Mouse (Mus musculus) bone marrow macrophage, adult 2 months (primary cell): ENCODE results near the gene Acadm. TPM values are rescaled to one million over a fixed set of nuclear protein-coding genes. Genes with fewer than 3 reads are reported as not detected.

Source experiments
- H3K27ac ChIP-seq: 2 replicates; pipeline ENCODE4 v1.5.1; 2012; ENCODE audit warnings: low read depth, low read length; ENCODE audit not compliant: insufficient read depth
- H3K4me1 ChIP-seq: 2 replicates; pipeline ENCODE4 v1.6.1; 2012; ENCODE audit warnings: low read length; ENCODE audit not compliant: control insufficient read depth, insufficient read depth
- H3K4me3 ChIP-seq: 2 replicates; pipeline ENCODE4 v1.5.1; 2012; ENCODE audit warnings: mild to moderate bottlenecking, low read length, moderate library complexity; ENCODE audit not compliant: insufficient read depth
- CTCF ChIP-seq: IDR thresholded peaks from 2 replicates; pipeline ENCODE4 v1.5.1; 2012; ENCODE audit warnings: low read depth, mild to moderate bottlenecking, low read length, moderate library complexity
- POLR2A ChIP-seq: IDR thresholded peaks from 2 replicates; pipeline ENCODE4 v1.6.1; 2012; ENCODE audit warnings: mild to moderate bottlenecking, low read depth, low read length, borderline replicate concordance
- polyA plus RNA-seq: library from polyadenylated mRNA; stranded (reverse); fragments of >200 nt; gene quantifications from 2 replicates; pipeline ENCODE4 v1.2.4, GENCODE M21; 2012; ENCODE audit not compliant: missing spikeins, insufficient read depth, insufficient read length

Acadm gene
- polyA plus RNA-seq, 1 experiment: 78.7 TPM

DNA sequence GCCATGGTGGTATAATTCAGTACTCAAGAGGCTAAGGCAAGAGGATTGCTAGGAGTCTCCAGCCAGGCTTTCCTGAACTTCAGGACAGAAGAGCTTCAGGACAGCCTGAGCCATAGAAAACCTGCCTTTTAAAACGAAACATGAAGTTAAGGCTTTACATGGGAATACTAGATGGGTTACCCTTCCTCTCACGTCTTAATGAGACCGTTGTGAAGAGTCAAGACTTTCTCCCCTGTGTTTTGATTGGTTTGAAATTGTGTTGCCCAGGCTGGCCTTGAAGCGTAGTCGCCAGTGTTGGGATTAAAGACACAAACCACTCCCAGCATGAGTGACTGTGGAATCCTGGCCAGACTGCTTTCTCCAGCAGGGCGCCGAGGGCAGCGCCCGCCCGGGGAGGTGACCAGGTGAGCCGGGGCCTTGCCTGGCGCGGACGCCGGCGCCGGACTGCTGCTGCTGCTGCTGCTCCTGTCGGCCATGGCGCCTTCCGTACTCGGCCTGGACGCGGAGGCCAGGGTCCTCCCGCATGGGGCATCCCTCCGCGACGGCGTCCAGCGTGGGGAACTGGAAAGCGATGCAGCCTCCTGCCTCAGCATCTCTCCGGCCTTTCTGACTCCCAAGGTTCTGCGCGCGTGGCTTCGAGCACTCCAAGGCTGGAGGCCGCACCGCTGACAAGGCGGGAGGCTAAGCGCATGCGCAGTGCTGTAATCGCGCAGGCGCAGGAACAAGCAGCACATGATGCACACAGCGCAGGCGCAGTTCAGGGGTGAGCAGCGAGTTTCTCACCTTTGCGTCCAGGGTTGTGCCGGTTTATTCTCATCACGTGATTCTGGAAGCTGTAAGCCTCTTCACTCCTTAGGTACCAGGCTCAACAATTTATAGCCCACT lies 38.9 kb downstream of the Acadm start:
- Histone ChIP-seq H3K27ac (no peak overlapping the region), H3K4me1 (peaks cover 15% of the 10 kb centered on the region), H3K4me3 (no peak overlapping the region)
- TF ChIP-seq CTCF (no peak), POLR2A (no peak)

DNA sequence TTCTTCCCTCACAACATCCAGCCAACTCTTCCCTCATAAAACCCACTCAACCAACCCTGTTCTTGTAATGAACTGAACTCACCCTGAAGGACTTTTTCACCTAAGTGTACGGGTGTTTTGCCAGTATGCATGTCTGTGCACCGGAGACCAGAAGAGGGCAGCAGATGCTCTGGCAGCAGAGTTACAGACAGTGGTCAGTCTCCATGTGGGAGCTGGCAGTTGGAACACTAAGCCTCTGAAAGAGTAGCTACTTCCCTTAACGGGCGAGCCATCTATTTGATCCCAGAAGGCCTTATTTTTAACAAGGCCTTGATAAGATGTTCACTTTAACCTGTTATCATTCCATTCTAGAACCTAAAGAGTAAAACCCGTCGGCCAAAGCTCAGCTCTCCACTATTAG lies 39.8 kb downstream of the Acadm start:
- no peak for TF ChIP-seq CTCF
- no peak for TF ChIP-seq POLR2A
- Histone ChIP-seq H3K27ac (no peak overlapping the region), H3K4me1 (peaks cover 8% of the 10 kb centered on the region)

DNA sequence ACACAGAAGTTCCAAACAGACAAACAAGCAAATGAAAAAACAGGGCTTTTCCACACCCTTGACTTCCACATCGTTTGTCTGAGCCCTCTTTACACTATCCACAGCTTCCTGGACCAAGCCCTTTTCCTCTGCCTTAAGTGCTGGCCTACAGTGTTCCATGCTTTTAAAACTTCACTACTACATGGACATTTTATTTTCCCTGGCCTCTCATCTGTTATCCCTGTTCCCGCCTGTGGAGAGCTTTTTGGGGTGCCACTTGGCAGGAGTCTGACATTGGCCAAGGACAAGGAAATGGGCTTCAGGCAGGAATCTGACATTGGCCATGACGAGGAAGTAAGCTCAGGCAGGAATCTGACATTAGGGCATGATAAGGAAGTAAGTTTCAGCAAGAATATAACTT lies 41.8 kb downstream of the Acadm start:
- peak overlapping the region; percentile 68 for H3K27ac ChIP-seq
- peaks cover 2% of the 10 kb centered on the region for H3K4me1 ChIP-seq

More for the DNA sequence above, 39.8 kb downstream of the Acadm start:
- H3K4me3 ChIP-seq: no peak overlapping the region

DNA sequence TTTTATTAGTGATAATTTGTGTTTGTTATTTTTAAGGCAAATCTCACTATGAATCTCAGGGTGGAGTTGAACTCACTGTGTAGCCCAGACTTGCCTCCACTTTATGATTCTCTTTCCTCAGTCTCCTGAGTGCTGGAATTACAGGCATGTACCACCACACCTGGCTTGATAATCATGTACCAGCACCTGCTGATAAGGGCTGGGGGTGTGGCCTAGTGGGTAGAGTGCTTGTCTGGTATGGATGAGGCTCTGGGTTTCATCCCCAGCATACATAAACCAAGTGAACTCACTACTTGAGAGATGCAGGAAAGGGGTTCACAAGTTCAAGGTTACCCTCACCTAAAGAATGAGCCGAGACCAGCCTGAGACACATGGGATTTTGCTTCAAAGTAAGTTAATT lies 42.5 kb downstream of the Acadm start:
- peaks cover 2% of the 10 kb centered on the region for H3K4me1 ChIP-seq
- no peak overlapping the region for H3K4me3 ChIP-seq
- H3K27ac ChIP-seq: no peak overlapping the region
- TF ChIP-seq POLR2A (no peak), CTCF (no peak)

More for the DNA sequence above, 41.8 kb downstream of the Acadm start:
- H3K4me3 ChIP-seq: no peak overlapping the region
- TF ChIP-seq POLR2A: no peak

DNA sequence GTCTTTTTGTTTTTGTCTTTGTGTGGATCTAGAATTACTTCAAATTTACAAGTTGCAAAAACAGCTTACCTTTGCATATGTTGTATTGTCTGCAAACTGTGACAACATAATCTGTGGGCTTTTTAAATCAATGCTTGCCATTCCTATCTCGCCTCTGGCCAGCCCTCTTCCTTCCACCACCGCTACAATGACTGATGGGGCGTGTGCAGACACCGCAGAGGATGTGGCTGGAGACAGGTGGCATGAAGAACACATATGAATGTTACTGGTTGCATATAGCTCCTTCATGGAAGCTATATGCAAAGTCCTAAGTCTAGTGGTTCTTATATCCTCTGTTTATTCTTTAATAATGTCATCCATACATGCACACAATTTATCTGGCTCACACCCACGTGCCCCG lies 47.2 kb downstream of the Acadm start:
- H3K27ac ChIP-seq: no peak overlapping the region
- H3K4me3 ChIP-seq: no peak overlapping the region
- TF ChIP-seq CTCF (no peak), POLR2A (no peak)
- no peaks in the 10 kb centered on the region for H3K4me1 ChIP-seq

DNA sequence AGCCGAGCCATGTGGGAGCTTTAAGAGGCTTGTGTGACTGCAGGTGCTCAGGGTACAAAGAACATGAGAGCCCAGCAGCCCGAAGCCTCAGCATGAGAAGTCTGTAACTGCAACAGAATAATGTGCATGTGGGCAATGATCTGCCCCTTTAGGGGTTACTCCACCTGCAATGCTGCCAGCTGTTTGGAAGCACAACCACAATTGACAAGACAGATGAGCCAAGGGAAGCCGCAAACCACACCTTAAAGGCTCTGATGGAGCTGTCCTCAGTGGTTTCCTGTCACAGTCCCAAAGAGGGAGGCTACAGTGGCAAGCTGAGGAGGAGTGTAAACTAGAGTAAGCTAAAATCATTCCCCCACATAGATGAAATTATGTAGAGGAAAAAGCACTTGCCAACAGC lies 49.0 kb downstream of the Acadm start:
- H3K27ac ChIP-seq: no peak overlapping the region
- H3K4me3 ChIP-seq: no peak overlapping the region
- no peak for TF ChIP-seq CTCF
- TF ChIP-seq POLR2A: no peak
- no peaks in the 10 kb centered on the region for H3K4me1 ChIP-seq

DNA sequence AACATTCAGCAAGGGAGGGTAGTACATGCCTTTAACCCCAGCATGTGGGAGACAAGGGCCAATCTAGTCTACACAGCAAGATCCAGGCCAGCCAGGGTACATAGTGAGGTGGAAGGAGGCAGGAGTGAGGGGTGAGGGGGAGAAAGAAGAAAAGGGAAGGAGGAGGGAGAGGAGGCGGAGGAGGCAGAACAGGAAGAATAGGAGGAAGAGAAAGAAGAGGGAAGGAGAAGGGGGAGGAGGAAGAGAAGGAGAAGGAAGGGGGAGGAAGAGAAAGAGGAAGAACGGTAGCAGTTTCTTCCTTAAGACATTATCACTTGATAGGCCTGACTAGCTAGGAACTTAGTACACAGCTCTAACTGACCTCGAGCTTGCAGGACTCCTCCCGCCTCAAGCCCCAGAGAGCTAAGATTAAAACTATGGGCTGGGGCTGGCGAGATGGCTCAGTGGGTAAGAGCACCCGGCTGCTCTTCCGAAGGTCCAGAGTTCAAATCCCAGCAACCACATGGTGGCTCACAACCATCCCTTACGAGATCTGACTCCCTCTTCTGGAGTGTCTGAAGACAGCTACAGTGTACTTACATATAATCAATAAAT lies 55.1 kb downstream of the Acadm start:
- H3K27ac ChIP-seq: 0 out of 2 replicates have a peak overlapping the region, but pooled peaks have one; percentile 1
- H3K4me3 ChIP-seq: no peak overlapping the region
- TF ChIP-seq POLR2A (no peak), CTCF (no peak)
- peaks cover 7% of the 10 kb centered on the region for H3K4me1 ChIP-seq

DNA sequence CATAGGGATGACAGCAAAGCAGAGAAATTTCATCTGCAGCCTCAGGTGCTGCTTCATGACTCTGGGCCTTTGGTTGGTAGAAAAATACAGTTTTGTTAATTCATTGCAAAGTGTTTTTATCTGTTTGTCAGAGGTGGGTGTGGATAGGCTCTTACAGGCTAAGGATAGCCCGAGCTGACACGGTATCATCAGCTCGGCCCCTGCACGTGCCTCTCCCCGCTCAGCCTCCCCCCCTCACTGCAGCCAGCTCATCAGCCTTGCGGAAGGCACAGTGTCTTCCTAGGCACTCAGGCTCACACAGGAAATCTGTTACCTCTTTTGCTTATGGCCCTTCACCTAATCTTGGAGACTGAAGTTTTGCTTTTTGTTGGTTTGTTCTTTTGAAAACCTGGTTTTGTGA lies 56.3 kb downstream of the Acadm start:
- Histone ChIP-seq H3K4me3 (no peak overlapping the region), H3K4me1 (peaks cover 7% of the 10 kb centered on the region), H3K27ac (no peak overlapping the region)
- no peak for TF ChIP-seq POLR2A
- no peak for TF ChIP-seq CTCF

DNA sequence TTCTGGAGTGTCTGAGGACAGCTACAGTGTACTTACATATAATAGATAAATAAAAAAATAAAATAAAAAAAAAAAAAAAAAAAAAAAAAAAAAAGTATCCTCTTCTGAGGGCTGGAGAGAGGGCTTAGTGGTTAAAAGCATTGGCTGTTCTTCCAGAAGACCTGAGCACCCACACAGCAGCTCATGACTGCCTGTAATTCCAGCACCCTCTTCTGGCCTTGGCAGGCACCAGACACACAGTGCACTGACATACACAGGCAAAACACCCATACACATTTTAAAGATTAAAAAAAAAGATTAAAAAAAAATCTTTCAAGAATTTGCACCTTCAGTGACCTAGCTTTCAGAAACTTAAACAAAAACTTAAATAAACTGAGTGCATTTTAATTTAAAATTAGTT lies 58.1 kb downstream of the Acadm start:
- TF ChIP-seq POLR2A: no peak
- no peak for TF ChIP-seq CTCF
- H3K4me1 ChIP-seq: peaks cover 7% of the 10 kb centered on the region
- H3K4me3 ChIP-seq: no peak overlapping the region
- H3K27ac ChIP-seq: no peak overlapping the region

Other genes starting within 250 kb of the Acadm start
- gene St6galnac3, start 219.5 kb downstream of the Acadm start, polyA plus RNA-seq: not detected in 2 replicates
- gene Asb17, start 100.4 kb downstream of the Acadm start, polyA plus RNA-seq: not detected in 2 replicates
- not detected in 2 replicates for gene Msh4, start 38.5 kb downstream of the Acadm start, polyA plus RNA-seq
- gene Rabggtb, start 31.6 kb downstream of the Acadm start, polyA plus RNA-seq: 46.5 and 53.2 TPM in 2 replicates
- gene Slc44a5, start 28.8 kb upstream of the Acadm start, polyA plus RNA-seq: not detected in 2 replicates